Mouse (Mus musculus) neutrophil, adult 65 days (primary cell): ENCODE measurements around the gene Olfr633. TPM values are rescaled to one million over a fixed set of nuclear protein-coding genes. Genes with fewer than 3 reads are reported as not detected.

ENCODE experiments used
- total RNA-seq: library from RNA; stranded (reverse); gene quantifications from 2 replicates; pipeline ENCODE4 v1.2.4, GENCODE M21; 2023

The Olfr633 gene
- not detected in 2 replicates for total RNA-seq

GRCm38 (mm10) chr7:103944137-103944536 is at the start of gene Olfr633:
Gene Olfr633, plus strand, starts transcription at chr7:103944437.

GRCm38 (mm10) chr7:103903187-103903586 is 41.0 kb upstream of the Olfr633 start, which contains the start of gene Olfr65:
Gene Olfr65, plus strand, starts transcription at chr7:103903487.

GRCm38 (mm10) chr7:103928525-103928924 is 15.7 kb upstream of the Olfr633 start, which contains the start of gene Olfr631:
Gene Olfr631, plus strand, starts transcription at chr7:103928825.

GRCm38 (mm10) chr7:103934264-103934663 is 10.0 kb upstream of the Olfr633 start, which contains the start of gene Olfr632:
Gene Olfr632, plus strand, starts transcription at chr7:103934347.

GRCm38 (mm10) chr7:103970852-103971251 is 26.6 kb downstream of the Olfr633 start, which contains the start of gene Olfr635:
Gene Olfr635, plus strand, starts transcription at chr7:103971152.

GRCm38 (mm10) chr7:103998446-103998845 is 54.2 kb downstream of the Olfr633 start, which contains the start of gene Olfr638:
Gene Olfr638, plus strand, starts transcription at chr7:103998746.

Other genes starting within 250 kb of the Olfr633 start
- gene Olfr243, start 229.8 kb upstream of the Olfr633 start, total RNA-seq = not detected in 2 replicates
- gene Olfr628, start 214.1 kb upstream of the Olfr633 start, total RNA-seq = not detected in 2 replicates
- gene Olfr629, start 199.5 kb upstream of the Olfr633 start, total RNA-seq = not detected in 2 replicates
- not detected in 2 replicates for gene Olfr630, start 187.1 kb upstream of the Olfr633 start, total RNA-seq
- gene Olfr69, start 172.8 kb upstream of the Olfr633 start, total RNA-seq = not detected in 2 replicates
- not detected in 2 replicates for gene Olfr68, start 164.7 kb upstream of the Olfr633 start, total RNA-seq
- not detected in 2 replicates for gene Olfr67, start 152.6 kb upstream of the Olfr633 start, total RNA-seq
- gene Hbb-bt, start 130.4 kb upstream of the Olfr633 start, total RNA-seq = 16.2 and 21.8 TPM in 2 replicates
- 59.0 and 111 TPM in 2 replicates for gene Hbb-bs, start 116.3 kb upstream of the Olfr633 start, total RNA-seq
- gene Hbb-bh2, start 103.9 kb upstream of the Olfr633 start, total RNA-seq = not detected in 2 replicates
- not detected in 2 replicates for gene Hbb-bh1, start 101.3 kb upstream of the Olfr633 start, total RNA-seq
- gene Hbb-y, start 91.2 kb upstream of the Olfr633 start, total RNA-seq = not detected in 2 replicates
- not detected in 2 replicates for gene Olfr66, start 58.2 kb upstream of the Olfr633 start, total RNA-seq
- gene Olfr64, start 50.0 kb upstream of the Olfr633 start, total RNA-seq = not detected in 2 replicates
- not detected in 2 replicates for gene Olfr65, start 41.0 kb upstream of the Olfr633 start, total RNA-seq
- gene Olfr631, start 15.6 kb upstream of the Olfr633 start, total RNA-seq = not detected in 2 replicates
- not detected in 2 replicates for gene Olfr632, start 10.1 kb upstream of the Olfr633 start, total RNA-seq
- gene Olfr635, start 26.7 kb downstream of the Olfr633 start, total RNA-seq = not detected in 2 replicates
- gene Olfr638, start 54.3 kb downstream of the Olfr633 start, total RNA-seq = not detected in 2 replicates
- 0.07 and 0.09 TPM in 2 replicates for gene Olfr639, start 72.9 kb downstream of the Olfr633 start, total RNA-seq
- not detected in 2 replicates for gene Olfr640, start 81.1 kb downstream of the Olfr633 start, total RNA-seq
- gene Olfr641, start 91.0 kb downstream of the Olfr633 start, total RNA-seq = not detected in 2 replicates
- gene Olfr642, start 108.2 kb downstream of the Olfr633 start, total RNA-seq = not detected in 2 replicates
- gene 4930516K23Rik, start 117.0 kb downstream of the Olfr633 start, total RNA-seq = not detected in 2 replicates
- not detected in 2 replicates for gene Olfr644, start 127.4 kb downstream of the Olfr633 start, total RNA-seq
- gene Olfr645, start 141.0 kb downstream of the Olfr633 start, total RNA-seq = not detected in 2 replicates
- gene Olfr646, start 160.4 kb downstream of the Olfr633 start, total RNA-seq = 0.11 TPM in 1 of 2 replicates, not detected in the other
- gene Ubqln5, start 185.4 kb downstream of the Olfr633 start, total RNA-seq = not detected in 2 replicates
- not detected in 2 replicates for gene Olfr643, start 193.0 kb downstream of the Olfr633 start, total RNA-seq
- gene Ubqln3, start 198.8 kb downstream of the Olfr633 start, total RNA-seq = not detected in 2 replicates
- gene Ubqlnl, start 206.1 kb downstream of the Olfr633 start, total RNA-seq = not detected in 2 replicates
- gene Olfm5, start 220.4 kb downstream of the Olfr633 start, total RNA-seq = not detected in 2 replicates
- 0.18 TPM in 1 of 2 replicates, not detected in the other for gene Olfr648, start 239.0 kb downstream of the Olfr633 start, total RNA-seq